In the genomic region with DNA sequence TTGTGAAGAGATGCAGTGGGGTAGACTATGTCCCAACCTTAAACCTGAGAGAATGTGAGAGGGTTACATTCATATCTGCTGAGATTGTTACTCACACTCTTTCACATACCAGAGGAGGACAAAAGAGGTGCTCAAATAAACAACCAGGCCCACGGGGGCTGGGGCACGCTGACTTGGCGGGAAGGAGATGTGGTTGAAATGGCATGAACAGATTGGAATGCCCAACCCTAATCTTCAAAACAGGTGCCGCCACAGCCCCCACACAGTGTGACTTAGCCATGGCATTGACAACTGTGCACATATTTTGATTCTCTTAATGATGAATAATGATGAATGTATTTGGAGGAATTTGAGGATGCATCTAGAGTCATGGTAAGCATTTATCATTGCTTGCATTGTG, we compare ENCODE assay signal across 19 mouse cellular contexts.
"Had no signal": no experiment of that assay in that cellular context is flagged by ENCODE, and none has a peak within 500 bp of the region (broad histone marks: within the 10 kb centered on the region; RNA-seq: fewer than 3 reads in every experiment).

No protein-coding gene starts in this region.

- H3K9me3 ChIP-seq: megakaryocyte, embryonic 14.5 days; midbrain, embryonic 13.5 days; midbrain, embryonic 15.5 days; neural tube, embryonic 13.5 days; neural tube, embryonic 15.5 days had no signal

- H3K4me1 ChIP-seq: midbrain, embryonic 13.5 days; midbrain, embryonic 15.5 days; neural tube, embryonic 13.5 days; neural tube, embryonic 15.5 days had no signal

- H3K4me2 ChIP-seq: midbrain, embryonic 11.5 days; midbrain, embryonic 13.5 days; midbrain, embryonic 15.5 days; neural tube, embryonic 13.5 days; neural tube, embryonic 15.5 days had no signal

- H3K27ac ChIP-seq: macrophage; midbrain, embryonic 13.5 days; midbrain, embryonic 15.5 days; neural tube, embryonic 13.5 days; neural tube, embryonic 15.5 days had no signal

- ATAC-seq: liver, postnatal 0 days; midbrain, embryonic 13.5 days; midbrain, embryonic 15.5 days had no signal

- H3K36me3 ChIP-seq: midbrain, embryonic 13.5 days; midbrain, embryonic 15.5 days; neural tube, embryonic 13.5 days; neural tube, embryonic 15.5 days had no signal

- DNase-seq: liver, postnatal 0 days; lung, adult 2 months; lung, postnatal 14 days; lung, postnatal 36 days; retina, postnatal 1 day; right cerebral cortex, adult 18-20 months; right cerebral cortex, postnatal 25 days; right cerebral cortex, postnatal 4 days; spleen, adult 18-20 months; thymus, adult 18-20 months; thymus, postnatal 14 days; thymus, postnatal 36 days had no signal

- H3K27me3 ChIP-seq: midbrain, embryonic 13.5 days; midbrain, embryonic 15.5 days; neural tube, embryonic 13.5 days; neural tube, embryonic 15.5 days had no signal

- H3K9ac ChIP-seq: liver, postnatal 0 days; midbrain, embryonic 13.5 days; midbrain, embryonic 15.5 days; neural tube, embryonic 13.5 days; neural tube, embryonic 15.5 days had no signal

- H3K4me3 ChIP-seq: megakaryocyte, embryonic 14.5 days; midbrain, embryonic 13.5 days; midbrain, embryonic 15.5 days; neural tube, embryonic 13.5 days; neural tube, embryonic 15.5 days had no signal
